Mouse (Mus musculus) c-Kit-positive CD71-negative TER-119-negative erythroid progenitor cells, embryonic 14.5 days (primary cell): Measurements from ENCODE around the gene Wdr24.

Experiments used
- DNase-seq: peaks from one replicate; pipeline ENCODE4 v3.0.0-alpha.2; 2013; ENCODE audit warnings: low read depth

Wdr24 gene

GRCm38 (mm10) chr17:25823452-25823851 lies at the start of gene Wdr24:
Gene Wdr24, plus strand, starts transcription at chr17:25823627.
- DNase-seq = peak; percentile 82

DNA sequence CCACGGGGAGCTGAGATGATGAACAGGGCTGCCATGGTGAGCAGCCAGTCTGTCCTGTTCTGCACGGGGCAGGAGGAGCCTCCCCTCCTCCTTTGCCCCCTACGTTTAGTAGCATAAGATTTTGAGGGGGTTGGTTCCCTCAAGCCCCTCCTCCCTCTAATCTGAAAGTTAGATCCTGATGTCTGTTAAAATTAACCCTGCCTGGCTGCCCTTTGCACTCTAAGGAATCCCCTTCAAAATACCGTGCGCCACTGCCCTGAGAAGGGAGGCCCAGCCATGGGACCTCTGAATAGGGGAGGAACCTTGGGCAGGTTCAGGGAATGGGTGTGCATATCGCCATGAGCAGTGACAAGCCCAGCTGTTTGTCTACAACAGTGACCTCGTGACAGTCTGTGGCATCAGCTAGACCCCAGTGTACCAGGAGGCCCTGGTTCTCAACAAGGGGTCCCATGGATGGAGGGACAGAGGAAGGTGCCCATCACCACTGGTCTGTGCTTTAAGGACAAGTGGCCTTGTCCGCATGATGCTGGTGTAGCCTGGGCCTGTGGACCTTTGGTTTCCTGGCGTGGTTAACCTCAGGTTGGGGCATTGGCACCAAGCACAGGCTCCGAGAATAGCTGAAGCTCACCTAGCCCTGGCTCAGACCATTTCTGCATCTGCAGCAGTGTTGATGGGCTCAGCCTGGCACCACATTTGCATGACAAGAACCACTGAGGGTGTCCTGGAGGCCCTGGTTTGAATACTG lies 47.9 kb upstream of the Wdr24 start:
- no peak for DNase-seq

DNA sequence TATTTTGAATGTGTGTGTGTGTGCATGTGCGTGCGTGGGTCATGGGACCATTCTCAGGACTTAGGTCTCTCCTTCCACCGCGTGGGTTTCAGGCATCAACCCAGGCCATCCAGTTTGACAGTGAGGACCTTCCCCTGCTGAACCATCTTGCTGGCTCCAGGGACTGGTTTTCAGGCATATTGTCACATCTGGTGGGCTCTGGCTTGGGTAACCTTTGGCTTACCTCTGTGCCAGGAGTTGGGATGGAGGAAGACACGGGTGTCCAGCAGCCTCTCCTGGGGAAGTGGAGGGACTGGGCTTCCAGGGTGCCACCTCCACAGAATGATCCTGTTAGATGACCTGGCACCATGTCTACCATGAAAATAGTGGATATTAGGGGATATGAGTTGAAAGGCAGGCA lies 45.5 kb upstream of the Wdr24 start:
- no peak for DNase-seq

GRCm38 (mm10) chr17:25781339-25781738 lies 42.1 kb upstream of the Wdr24 start:
- DNase-seq = no peak

- DNase-seq = no peak
These were observed 40.3 kb upstream of the Wdr24 start for GRCm38 (mm10) chr17:25783086-25783485.

GRCm38 (mm10) chr17:25783861-25784574 lies 39.4 kb upstream of the Wdr24 start:
- no peak for DNase-seq

DNA sequence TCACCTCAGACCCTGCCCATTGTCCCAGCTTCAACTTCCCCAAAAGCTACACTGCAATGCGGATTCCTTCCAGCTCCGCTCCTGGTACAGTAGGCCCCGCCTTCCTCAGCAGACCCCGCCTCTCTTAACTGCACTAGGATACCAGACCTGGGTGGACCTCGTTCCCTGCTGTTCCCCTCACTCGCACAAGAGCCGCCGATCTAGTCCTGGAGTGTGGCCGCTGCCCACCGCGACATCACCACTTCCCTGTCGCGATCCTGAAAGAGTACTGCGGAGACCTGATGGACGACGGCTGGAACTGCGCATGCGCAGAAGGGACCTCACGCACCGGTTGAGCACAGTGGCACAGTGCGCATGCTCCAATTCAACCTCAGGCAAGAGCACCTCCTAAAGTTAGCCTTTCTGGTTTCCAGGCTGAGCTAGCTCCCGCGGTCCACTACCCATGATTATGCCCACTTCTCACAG lies 38.1 kb upstream of the Wdr24 start, which contains the start of gene Haghl:
Gene Haghl (minus strand): TSS at position 393 of the 465 bp plus-strand sequence.
- peak; percentile 97 for DNase-seq

GRCm38 (mm10) chr17:25786280-25786679 lies 37.1 kb upstream of the Wdr24 start, which contains the start of gene Ccdc78:
Gene Ccdc78, plus strand, starts transcription at chr17:25786580.
- no peak for DNase-seq

GRCm38 (mm10) chr17:25786781-25787504 lies 36.5 kb upstream of the Wdr24 start:
- no peak for DNase-seq

- DNase-seq = no peak
These were observed 32.0 kb upstream of the Wdr24 start for GRCm38 (mm10) chr17:25791320-25791842.

DNA sequence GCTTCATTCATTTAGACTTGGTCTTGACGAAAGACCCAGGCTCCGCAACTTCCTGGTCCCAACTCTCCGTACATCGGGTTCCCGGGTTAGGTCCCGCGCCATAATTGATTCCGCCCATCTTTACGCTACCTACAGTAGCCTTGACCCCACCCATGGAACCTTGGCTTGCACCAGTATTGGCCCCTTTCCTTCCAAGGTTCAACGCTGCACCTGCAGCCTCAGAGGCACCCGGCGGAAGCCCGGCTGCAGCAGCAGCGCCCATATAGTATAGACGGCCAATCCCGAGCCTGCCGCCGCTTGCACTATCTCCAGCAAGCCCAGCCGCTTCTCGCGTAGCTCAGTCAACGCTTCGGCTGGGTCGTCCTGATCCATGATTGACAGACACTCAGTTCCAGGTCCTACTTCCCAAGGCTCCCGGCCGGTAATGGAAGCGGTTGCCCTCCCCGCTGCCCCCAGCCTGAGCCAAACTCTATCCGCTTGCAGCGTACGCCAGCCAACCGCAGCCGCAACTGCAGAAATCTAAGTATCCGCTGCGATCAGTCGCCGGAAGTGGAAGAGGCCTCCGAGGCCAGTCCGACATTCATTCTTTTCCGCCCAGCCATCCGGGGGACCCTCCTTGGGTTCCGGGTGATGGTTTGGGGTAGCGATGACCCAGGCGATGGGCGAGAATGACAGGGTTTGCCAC lies 31.4 kb upstream of the Wdr24 start:
- peak; percentile 86 for DNase-seq

GRCm38 (mm10) chr17:25792615-25793014 lies 30.8 kb upstream of the Wdr24 start, which contains the start of gene Fam173a:
Gene Fam173a, minus strand, starts transcription at chr17:25792901.
- peak; percentile 58 for DNase-seq

GRCm38 (mm10) chr17:25794197-25794596 lies 29.2 kb upstream of the Wdr24 start:
- DNase-seq = no peak

DNA sequence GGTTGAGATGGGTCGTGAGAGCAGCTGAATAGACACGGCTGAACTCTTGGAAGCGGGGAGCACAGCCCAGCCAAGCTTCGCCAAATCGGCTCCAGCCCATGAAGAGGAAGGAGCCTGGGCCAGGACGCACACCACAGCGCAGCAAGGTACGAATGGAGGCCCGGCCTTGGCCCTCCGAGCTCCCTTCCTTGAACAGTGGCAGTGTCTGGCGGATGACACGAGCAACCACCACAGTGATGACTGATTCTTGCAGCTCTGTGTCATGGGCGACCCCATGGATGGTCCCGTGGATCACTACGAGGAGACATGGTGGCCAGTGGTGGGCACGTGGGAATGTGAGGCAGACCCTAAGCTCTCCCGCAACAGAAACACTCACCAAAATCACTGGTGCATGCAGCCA lies 28.4 kb upstream of the Wdr24 start:
- DNase-seq = no peak

DNA sequence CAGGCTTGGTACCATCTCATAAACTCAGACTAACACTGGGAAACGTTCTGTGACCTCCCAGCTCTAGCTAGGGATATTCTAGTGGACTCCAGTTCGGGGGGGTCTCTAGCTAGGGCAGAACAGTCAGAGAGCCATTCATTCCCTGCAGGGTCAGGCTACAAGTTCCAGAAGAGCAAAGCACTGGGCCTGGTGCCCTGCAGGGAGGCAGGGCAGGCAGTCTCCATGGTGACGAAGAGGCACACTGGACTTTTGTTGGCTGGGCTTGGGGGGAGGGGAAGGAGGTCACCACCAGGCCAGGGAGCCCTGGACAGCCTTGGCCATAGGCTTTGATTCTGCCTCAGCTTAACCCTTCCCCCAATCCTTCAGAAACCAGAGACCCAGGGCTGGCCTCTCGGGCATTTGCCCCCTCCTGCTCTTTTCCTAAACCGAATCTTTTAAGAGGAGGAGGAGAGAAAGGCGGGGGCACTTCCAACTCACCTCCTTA lies 27.8 kb upstream of the Wdr24 start, which contains the start of gene AC134908.4:
Gene AC134908.4 (minus strand): TSS at position 51 of the 484 bp plus-strand sequence.
- DNase-seq = no peak

GRCm38 (mm10) chr17:25796211-25796771 lies 27.1 kb upstream of the Wdr24 start:
- no peak for DNase-seq

- peak; percentile 86 for DNase-seq
These were observed 26.5 kb upstream of the Wdr24 start, which contains the start of gene Metrn for GRCm38 (mm10) chr17:25796951-25797369. Gene Metrn, minus strand, starts transcription at chr17:25797136.

DNA sequence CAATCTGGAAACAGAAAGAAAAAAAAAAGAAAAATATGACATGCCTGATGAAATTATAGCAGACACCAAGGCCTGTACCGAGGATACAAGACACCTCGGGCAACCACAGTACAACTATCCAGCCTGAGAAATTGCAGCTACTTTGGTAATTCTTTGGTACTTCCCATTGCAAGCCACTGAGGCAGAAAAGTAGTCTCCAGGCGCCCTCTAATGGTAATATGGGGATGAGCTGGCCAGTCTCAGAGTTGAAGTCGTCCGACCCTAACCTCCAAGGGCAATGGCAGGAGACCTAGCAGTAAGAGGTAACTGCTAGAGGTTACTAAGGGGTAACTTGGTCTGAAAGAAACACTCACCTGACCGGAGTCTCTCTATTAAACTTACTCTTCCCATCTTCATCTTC lies 22.4 kb upstream of the Wdr24 start:
- peak; percentile 74 for DNase-seq

GRCm38 (mm10) chr17:25802825-25803517 lies 20.5 kb upstream of the Wdr24 start:
- DNase-seq = no peak

GRCm38 (mm10) chr17:25806507-25806906 lies 16.9 kb upstream of the Wdr24 start:
- no peak for DNase-seq
